Mouse (Mus musculus) kidney, adult 2 months (tissue): ENCODE measurements around the gene Nek9.

Experiments
- CTCF ChIP-seq: fragments of 200-500 bp; conservative IDR thresholded peaks from 2 replicates; pipeline ENCODE4 v1.5.1; 2011; ENCODE audit warnings: low read depth, mild to moderate bottlenecking, control low read depth, low read length, moderate library complexity, mixed read lengths; ENCODE audit not compliant: insufficient read depth, insufficient read length
- POLR2A ChIP-seq: fragments of 200-500 bp; IDR thresholded peaks from one replicate; pipeline ENCODE4 v1.6.1; 2011; ENCODE audit warnings: low read depth, low read length, control low read depth

GRCm38 (mm10) chr12:85297345-85297997, 41.7 kb downstream of the Nek9 start:
- TF ChIP-seq CTCF: no peak
- TF ChIP-seq POLR2A: no peak
